7 mouse cellular contexts compared by ENCODE assay signal in the genomic region with DNA sequence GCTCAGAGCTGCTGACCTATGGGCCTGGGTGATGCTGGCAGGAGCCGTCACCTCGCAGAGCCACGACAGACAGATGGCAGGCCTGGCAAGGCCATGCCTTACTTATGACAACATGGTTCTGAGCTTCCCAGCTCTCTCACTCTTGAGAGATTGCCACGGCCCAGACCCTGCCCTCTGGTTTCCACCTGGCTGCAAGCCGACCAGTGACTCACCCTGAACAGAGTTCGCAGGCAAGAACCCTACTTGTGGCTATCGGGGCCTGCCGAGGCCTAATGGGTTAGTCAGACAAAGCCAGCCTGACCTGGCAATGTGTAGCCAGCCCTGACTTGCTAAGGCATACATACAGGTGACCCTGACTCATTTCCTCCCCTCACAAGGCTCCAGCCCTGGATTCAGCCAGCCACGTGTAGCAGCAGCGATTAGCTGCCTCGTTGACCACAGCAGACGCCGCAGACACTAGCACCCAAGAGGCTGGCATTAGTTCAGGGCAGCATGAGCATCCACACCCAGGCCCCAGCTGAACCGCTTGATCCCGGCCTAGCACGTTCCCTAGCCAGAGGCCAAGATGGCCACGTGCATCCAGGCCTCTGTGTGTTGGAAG. TPM values are rescaled to one million over a fixed set of nuclear protein-coding genes. Genes with fewer than 3 reads are reported as not detected.
A peak's percentile ranks its signal among the peaks of the same experiment; 100 is the strongest.
DNase-seq lines count a peak whose midpoint lies in the region; ATAC-seq lines count a peak whose summit lies in the region.

No protein-coding gene starts in this region.

- ATAC-seq in heart, embryonic 15.5 days (replicated peaks; ENCODE audit: insufficient number of reproducible peaks, insufficient read depth, low FRiP score, low read depth), result no peak; the same call in 1 of the 2 replicates
- no peak for ATAC-seq in stomach, embryonic 16.5 days (ENCODE audit: insufficient read depth, low FRiP score)

- no peak overlapping the region for H3K9ac ChIP-seq in heart, embryonic 15.5 days
- H3K9ac ChIP-seq in stomach, embryonic 16.5 days (ENCODE audit: low read length), result no peak overlapping the region

- peaks cover 66% of the 10 kb centered on the region for H3K36me3 ChIP-seq in heart, embryonic 15.5 days
- peaks cover 21% of the 10 kb centered on the region for H3K36me3 ChIP-seq in stomach, embryonic 16.5 days (ENCODE audit: control insufficient read depth, insufficient read depth, low read length)

- H3K4me1 ChIP-seq in heart, embryonic 15.5 days (replicated peaks), result peaks cover 60% of the 10 kb centered on the region
- H3K4me1 ChIP-seq in stomach, embryonic 16.5 days (ENCODE audit: control insufficient read depth, insufficient read depth, low read length), result peaks cover 19% of the 10 kb centered on the region

- no peaks in the 10 kb centered on the region for H3K9me3 ChIP-seq in heart, embryonic 15.5 days (replicated peaks)
- no peaks in the 10 kb centered on the region for H3K9me3 ChIP-seq in stomach, embryonic 16.5 days (replicated peaks; ENCODE audit: control insufficient read depth, low read length)

- H3K4me3 ChIP-seq in heart, embryonic 15.5 days, result no peak overlapping the region
- H3K4me3 ChIP-seq in stomach, embryonic 16.5 days (replicated peaks; ENCODE audit: low read length), result no peak overlapping the region

- H3K4me2 ChIP-seq in heart, embryonic 15.5 days, result no peak overlapping the region
- no peak overlapping the region for H3K4me2 ChIP-seq in stomach, embryonic 16.5 days (ENCODE audit: low read depth, low read length)

- 75% methylated on average over 17 of the region's 17 CpGs for WGBS in heart, embryonic 15.5 days
- WGBS in stomach, embryonic 16.5 days, result 85% methylated on average over 17 of the region's 17 CpGs

- peak overlapping the region; percentile 45 for H3K27ac ChIP-seq in heart, embryonic 15.5 days
- peak overlapping the region; percentile 41; the same call in 1 of the 2 replicates for H3K27ac ChIP-seq in stomach, embryonic 16.5 days (ENCODE audit: low read length)

- H3K27me3 ChIP-seq in heart, embryonic 15.5 days, result no peaks in the 10 kb centered on the region
- no peaks in the 10 kb centered on the region for H3K27me3 ChIP-seq in stomach, embryonic 16.5 days (ENCODE audit: control insufficient read depth, insufficient read depth, low read length)

- DNase-seq in lung, adult 18-20 months, result peak; percentile 72 to 75
- no peak for DNase-seq in lung, postnatal 14 days
- peak; percentile 95 for DNase-seq in adrenal gland, postnatal 25 days
- no peak for DNase-seq in right cerebral cortex, postnatal 4 days
- no peak for DNase-seq in layer of hippocampus, postnatal 36 days

RNA-seq across cellular contexts. Expression of a gene that starts 25.1 kb away (rescaled TPM):
- total RNA-seq in adrenal gland, postnatal 25 days (2021), result 75.2 and 101 TPM in 2 replicates
- 49.9 and 56.0 TPM in 2 replicates for polyA plus RNA-seq in heart, embryonic 15.5 days (2015; fragmentation: Nextera tagmentation; extraction: Ambion mirVana)
- polyA plus RNA-seq in stomach, embryonic 16.5 days (2015; fragmentation: Nextera tagmentation; extraction: Ambion mirVana), result 39.6 and 44.4 TPM in 2 replicates
- 10 to 100 TPM; 32.6 to 40.8 TPM for total RNA-seq in layer of hippocampus, postnatal 36 days (2021)

RNA-seq across cellular contexts. Expression of a gene that starts 33.6 kb away (rescaled TPM):
- total RNA-seq in adrenal gland, postnatal 25 days (2021), result 17.9 and 18.3 TPM in 2 replicates
- 6.6 and 9.7 TPM in 2 replicates for polyA plus RNA-seq in heart, embryonic 15.5 days (2015; fragmentation: Nextera tagmentation; extraction: Ambion mirVana)
- polyA plus RNA-seq in stomach, embryonic 16.5 days (2015; fragmentation: Nextera tagmentation; extraction: Ambion mirVana), result 31.2 and 35.2 TPM in 2 replicates
- total RNA-seq in layer of hippocampus, postnatal 36 days (2021), result 10 to 100 TPM; 39.4 to 41.2 TPM

Comparison
In these comparisons a context has a peak if more than half of its experiments do, and no peak if none do; other contexts are left out.
1. DNase-seq: peak in lung, adult 18-20 months (2 of 2) and adrenal gland, postnatal 25 days (single experiment); none in lung, postnatal 14 days (single experiment), right cerebral cortex, postnatal 4 days (single experiment) and layer of hippocampus, postnatal 36 days (0 of 2).